Mouse (Mus musculus) yolk sac, embryonic 10.5 days (tissue): Measurements from ENCODE around the gene Slfn3.
"Not testable (repeated sequence)": the region's sequence is repeated elsewhere in the genome, so short reads cannot be mapped to it uniquely, and the experiment has no call there.

Source experiments
- DNase-seq: peaks from one replicate; pipeline ENCODE4 v3.0.0-alpha.2; 2017; ENCODE audit warnings: low spot score

Gene Slfn3

DNA sequence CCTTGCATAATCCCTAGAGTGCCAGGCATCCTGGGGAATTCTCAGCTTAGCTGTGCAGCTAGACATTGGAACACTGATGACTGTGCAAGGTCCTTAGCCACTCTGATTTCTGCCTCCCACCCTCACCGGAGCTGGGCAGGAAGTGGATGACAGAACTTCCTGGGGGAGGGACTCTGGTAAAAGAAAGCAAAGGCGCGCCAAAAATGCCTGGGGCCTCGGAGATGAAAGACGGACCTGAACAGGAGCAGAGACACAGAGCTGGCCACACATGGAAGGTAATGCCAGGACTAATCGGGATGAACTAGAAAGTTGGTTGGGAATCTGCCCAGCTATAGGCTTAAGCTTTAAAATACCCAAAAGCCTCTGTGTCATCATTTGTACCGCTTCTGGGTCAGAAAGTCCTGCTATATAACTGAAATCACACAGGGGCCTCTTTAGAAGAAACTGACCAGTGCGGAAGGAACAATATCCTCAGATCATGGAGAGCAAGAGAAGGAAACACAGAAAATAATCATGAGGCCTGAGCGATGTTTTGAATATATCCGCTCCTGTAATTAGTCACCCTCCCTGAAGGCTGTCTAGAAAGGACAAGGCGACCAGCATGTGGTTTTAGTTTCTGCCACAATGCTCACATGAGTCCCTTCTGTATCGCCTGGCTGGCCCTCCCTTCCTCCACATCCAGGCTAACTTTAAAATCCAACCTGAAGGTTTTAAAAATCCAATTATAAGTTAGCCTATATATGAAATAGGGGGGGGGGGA lies at the start of gene Slfn3:
Gene Slfn3 (plus strand): TSS at position 197 of the 760 bp plus-strand sequence.
- DNase-seq = no peak

DNA sequence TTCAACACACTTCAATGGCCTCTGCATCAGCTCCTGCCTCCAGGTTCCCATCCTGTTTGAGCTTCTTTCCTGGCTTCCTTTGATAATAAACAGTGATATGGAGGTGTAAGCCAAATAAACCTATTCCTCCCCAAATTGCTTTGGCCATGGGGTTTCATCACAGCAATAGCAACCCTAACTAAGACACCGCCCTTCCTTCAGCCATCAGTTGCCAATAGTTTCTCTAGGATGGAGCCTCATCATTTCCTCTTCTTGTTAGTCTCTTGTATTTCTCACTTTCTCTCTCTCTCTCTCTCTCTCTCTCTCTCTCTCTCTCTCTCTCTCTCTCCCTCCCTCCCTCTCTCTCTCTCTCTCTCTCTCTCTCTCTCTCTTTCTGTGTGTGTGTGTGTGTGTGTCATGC lies 42.2 kb upstream of the Slfn3 start:
- DNase-seq = not testable (repeated sequence)

DNA sequence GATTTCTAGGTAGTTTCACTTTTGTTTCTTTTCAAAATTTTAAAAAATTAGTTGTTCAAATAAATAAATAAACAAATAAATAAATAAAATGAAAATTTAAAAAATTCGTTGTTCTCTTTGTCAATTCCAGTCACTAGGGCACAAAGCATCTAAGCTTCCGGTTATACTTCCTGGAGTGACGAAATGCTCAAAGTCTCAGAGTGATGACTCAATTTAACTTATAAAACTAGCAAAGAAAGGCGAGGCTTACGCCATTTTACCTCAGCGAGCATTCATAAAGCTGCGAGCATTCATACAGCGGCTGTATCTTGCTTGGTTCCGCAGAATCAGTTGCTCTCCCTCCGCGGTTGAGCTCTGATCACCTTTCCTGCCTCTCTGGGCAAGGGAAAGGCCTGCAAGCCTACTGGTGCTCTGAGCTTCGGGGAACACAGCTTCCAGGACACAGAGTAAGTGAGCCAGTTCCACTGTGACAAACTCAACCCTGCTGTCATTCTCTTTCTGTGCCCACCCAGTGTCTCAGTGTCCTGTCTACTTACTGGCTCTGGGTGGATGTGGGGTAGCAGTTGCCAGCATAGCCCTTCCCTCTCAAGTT lies 16.1 kb upstream of the Slfn3 start, which contains the start of gene Slfn4:
Gene Slfn4 (plus strand): TSS at position 239 of the 592 bp plus-strand sequence.
- no peak for DNase-seq

DNA sequence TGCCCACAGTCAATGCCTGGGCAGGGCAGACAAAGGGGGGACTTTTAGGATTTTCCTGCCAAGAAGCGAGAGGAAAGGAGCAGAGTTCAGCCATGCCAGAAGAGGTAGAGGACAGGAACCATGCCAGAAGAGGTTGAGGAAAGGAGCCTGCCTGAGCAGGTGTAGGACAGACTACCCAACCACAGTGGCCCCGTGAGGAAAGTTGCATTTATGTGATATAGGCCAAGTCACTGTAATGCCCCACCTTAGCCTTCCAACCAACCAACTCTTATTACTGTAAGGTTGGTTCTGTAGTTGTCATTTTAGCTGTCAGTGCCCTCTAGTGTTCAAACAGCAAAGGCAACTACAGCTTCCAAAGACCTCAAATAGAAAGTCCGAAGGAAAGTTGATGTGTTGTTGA lies 871 bp downstream of the Slfn3 start:
- DNase-seq = no peak

DNA sequence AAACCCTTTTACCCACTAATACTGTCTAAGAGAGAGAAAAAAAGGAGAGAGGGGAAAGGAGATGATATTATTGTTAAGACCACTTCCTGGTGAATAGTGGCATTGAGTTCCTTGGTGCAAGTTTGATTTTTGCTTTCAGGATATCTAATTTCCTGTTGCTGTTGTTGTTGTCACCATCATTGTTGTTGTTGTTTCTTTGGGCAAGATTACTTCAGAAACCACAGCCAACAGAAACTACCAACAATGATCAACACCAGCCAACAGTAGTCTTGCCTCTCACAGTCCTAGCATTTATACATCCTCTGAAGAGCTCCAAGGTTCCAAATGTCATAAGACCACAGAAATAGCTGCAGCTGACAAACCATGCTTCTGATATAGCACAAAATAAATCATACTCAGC lies 13.9 kb downstream of the Slfn3 start:
- DNase-seq = no peak

DNA sequence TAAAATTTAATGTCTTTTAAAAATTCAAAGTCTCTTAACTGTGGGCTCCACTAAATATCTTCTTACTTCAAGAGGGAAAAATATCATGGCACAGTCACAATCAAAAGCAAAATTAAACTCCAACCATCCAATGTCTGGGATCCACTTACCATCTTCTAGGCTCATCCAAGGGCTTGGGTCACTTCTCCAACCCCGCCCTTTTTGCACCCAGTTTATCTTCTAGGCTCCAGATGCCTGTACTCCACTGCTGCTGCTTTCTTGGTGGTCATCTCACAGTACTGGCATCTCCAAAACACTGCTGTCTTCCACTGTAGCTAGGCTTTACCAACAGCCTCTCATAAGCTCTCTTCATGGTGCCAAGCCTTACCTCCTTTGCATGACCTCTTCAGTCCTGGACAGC lies 25.0 kb downstream of the Slfn3 start:
- no peak for DNase-seq

DNA sequence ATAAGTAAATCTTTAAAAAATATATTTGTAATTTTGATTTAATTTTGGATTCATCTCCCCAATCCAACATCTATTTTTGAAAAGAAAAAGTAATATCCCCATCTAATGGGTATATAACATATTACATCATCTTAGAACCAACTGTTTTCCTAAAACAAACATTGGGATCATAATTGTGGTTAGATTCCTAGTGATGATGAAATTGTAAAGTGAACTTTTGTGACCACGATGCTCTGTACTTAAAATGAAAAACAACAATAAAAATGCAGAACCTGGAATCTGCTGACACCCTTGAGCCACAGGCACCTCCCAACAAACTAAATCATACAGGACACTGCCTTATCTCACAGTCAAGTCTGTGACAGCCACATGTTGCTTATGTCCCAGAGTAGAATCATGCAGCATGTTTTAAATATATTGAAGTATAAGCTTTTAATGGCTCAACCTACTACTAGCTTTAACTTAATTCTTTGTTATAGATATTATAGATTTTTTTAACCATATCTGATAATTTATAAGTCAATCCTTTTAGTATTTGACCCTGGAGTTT lies 30.3 kb downstream of the Slfn3 start:
- no peak for DNase-seq

DNA sequence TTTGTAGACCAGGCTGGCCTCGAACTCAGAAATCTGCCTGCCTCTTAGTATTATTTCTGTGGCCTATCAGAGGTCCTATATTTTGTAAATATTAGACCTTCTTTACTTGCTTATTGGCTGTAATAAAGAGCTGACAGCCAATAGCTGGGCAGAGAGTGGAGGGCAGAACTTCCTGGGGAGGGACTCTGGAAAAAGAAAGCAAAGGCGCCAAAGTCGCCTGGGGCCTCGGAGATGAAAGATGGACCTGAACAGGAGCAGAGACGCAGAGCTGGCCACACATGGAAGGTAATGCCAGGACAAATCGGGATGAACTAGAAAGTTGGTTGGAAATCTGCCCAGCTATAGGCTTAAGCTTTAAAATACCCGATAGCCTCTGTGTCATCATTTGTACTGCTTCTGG lies 32.2 kb downstream of the Slfn3 start:
- DNase-seq = peak; percentile 18

DNA sequence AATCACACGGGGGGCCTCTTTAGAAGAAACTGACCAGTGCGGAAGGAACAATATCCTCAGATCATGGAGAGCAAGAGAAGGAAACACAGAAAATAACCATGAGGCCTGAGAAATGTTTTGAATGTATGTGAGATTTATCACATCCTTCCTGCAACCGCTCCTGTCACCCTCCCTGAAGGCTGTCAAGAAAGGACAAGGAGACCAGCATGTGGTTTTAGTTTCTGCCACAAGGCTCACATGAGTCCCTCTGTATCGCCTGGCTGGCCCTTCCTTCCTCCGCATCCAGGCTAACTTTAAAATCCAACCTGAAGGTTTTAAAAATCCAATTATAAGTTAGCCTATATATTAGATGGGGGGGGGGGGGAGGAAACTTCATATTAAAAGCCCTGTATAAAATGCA lies 32.7 kb downstream of the Slfn3 start:
- peak; percentile 15 for DNase-seq

DNA sequence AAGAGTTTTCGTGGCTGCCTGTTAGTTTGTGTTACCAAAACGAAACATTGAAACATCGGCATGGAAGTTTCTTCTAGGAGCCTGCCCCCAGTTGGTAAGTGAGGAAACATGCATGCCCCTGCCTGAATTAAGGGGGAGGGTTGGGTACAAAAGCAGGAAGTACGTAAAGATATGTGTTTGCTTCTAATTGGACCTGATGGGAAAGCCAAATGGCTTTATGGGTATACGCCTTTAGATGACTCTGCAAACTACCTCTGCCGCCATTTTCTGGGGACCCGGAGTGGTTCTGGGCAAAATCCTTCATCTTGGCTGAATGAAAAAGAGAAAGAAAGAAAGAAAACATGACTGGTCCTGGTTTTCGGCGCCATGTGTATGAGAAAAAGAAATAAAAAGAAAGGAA lies 33.1 kb downstream of the Slfn3 start:
- peak; percentile 33 for DNase-seq

DNA sequence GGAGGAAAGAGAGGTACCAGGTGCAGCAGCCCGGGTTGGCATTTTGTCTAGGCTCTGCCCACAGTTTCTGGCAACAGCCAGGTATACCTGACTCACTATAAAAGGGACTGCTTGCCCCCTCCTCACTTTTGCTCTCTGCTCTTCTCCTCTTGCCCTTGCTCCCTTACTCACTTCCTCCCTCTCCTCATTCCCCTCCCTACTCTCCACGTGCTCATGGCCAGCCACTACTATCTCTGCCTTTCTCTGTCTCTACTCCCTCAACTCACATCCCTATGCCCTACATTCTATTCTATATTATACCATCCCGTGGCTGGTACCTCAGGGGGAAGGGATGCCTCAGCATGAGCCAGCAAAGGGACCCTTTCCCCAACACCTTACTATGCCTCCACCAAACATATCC lies 33.6 kb downstream of the Slfn3 start:
- no peak for DNase-seq

DNA sequence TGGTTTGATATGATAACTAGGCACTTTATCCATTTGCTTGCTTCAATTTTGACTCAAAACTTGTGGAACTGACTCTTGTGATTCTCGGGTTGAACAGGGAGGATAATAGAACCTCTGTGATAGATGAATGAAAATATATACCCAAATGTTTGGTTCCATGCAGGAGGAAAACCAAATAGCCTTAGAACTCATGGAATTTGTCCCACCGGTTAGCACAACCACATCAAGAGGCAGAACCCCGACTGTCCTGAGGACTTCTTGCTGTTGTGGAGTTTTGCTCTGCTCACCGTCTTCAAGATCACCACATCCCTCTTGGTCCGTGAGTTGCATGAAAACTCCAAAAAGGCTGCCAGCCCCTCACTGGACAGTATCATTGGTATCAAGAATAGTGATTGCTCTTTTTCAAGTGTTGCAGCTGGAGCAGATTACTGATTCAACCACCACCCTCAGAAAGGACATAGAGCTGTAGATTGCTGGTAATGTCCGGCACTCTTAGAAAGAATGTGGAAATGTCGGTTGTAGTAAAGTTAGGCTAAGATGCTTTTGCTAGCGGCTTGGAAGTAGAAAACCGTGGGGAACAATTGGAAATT lies 34.3 kb downstream of the Slfn3 start:
- DNase-seq = no peak

DNA sequence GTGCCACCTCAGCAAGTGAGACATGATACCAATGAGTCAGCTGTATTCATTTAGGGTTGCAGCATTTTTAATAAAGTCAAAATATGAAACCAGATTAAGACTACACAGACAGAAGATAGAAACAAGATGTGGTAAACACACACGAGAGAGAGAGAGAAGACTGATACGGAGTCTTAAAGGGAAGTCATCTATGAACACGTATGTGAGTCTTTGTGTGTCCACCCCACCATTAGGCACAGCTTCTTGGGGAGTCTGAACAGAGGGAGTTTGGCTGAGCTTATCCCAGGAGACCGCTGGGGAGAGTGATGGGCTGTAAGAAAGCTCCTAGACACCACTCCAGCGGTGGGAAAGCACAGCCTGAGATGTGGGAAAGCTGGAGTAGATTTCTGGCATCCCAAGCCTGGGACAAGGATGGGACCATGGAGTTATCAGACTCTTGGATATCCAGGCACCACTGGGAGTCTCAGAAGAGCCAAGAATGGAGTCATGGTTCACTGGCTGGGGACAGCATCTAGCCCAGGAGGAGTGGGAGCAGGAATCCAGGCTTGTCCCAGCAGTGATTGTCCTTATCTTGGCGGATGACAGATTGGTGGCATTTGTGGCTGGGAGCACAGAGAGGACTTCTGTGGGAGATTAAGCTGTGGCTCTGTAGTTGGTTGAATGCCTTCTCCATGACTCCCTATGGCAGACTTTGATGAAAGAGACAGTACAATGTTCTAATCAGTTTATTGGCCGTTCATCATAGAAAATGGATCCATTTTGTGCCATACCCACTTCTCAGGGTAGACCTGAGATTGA lies 37.0 kb downstream of the Slfn3 start:
- DNase-seq = no peak

DNA sequence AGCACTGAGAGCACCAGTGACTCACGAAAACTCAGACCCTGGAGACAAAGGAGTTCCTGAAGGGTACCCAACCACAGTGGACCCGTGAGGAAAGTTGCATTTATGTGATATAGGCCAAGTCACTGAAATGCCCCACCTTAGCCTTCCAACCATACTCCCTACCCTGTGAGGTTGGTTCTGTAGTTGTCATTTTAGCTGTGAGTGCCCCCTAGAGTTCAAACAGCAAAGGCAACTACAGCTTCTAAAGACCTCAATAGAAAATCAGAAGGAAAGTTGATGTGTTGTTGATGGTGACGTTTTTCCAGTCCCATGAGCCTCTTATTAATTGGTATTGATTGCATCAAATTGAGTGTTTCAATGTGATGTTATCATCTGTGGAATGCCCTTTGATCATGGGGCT lies 39.8 kb downstream of the Slfn3 start:
- no peak for DNase-seq

DNA sequence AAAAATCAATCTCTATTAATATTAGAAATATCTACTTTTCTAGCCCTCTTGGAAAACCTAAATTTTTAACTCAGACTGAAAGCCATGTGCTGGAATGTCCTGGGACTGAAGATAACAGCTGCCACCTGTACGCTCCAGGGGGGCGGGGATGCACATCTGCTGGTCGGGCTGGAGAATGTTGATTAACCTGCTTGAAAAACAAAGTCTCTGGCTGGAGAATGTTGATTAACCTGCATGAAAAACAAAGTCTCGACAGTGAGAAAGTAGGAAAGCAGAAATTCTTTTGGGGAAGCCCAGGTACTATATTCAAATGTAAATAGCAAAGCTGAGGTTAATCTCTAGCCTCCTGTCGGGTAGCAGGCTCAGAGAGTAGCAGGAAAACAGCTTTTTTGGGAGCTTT lies 42.5 kb downstream of the Slfn3 start:
- DNase-seq = peak; percentile 30

DNA sequence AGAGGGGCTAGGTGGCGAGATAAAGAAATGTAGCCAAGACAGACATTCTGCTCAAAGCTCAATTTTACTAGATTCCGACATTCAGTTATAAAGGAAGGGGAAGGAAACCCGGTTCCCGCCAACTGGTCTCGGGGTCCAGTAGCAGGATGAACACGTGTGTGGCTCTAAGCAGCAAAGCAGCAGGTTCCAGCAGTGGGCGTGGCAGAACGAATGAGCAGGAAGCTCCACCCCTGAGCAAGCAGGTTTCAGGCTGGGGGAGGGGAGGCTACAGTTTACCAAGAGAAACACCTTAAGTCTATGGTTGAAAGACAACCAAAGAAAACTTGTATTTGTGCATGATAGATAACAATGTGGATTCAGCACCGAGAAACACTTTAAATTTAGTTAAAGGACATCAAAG lies 46.3 kb downstream of the Slfn3 start:
- DNase-seq = not testable (repeated sequence)

DNA sequence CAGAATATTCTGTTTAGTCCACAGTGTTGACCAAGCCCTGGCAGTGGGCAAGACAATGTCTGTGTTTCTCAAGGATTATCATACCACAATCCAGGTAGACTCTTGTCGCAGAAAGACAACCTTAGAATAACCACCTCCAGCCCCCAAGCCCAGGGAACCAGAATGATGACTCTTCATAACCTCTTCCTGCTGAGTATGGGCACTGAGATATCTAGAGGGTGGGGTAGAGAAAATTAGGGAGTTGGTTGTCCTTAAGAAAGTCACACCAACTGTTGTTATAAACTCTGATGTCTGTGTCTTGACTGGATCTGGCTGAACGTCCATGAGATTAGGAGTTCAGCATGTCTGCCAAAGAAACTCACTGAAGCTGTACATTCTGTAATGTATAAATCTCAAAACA lies 47.3 kb downstream of the Slfn3 start:
- no peak for DNase-seq

DNA sequence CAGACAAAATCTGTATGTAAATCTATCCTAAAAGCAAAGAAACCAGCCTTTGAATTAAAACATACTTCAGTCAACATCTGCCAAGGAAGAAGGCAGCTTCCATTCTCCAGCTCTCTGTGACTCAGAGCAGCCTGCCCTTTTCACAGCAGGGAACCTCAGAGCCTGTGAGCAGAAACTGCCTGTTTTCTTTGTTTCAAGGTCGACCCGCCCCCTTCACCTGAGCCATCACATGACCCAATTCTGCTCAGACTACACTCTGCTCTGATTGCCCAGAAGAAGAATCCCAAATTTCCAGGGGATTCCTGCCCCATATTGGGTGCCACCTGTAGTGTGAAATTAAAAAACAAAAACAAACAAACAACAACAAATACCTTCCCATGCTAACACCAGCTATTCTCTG lies 48.7 kb downstream of the Slfn3 start:
- no peak for DNase-seq

DNA sequence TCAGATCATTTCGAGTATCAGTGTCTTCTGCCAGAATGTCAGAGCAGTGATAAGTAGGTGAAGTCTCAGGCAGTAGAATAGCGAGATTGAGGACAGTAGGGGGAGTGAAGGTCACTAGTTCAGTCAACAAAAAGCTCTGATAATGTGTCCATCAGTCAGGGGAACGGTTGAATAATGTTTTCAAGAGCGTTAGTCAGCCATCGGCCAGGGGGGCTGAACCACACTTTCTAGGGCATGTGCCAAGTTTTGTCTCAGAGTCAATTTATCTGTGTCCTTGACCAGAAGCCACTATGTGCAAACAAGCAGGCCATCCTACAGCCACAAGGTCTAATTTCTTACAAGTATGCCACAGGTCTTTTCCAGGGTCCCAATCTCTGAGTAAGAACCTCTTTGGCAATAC lies 66.1 kb downstream of the Slfn3 start:
- not testable (repeated sequence) for DNase-seq

DNA sequence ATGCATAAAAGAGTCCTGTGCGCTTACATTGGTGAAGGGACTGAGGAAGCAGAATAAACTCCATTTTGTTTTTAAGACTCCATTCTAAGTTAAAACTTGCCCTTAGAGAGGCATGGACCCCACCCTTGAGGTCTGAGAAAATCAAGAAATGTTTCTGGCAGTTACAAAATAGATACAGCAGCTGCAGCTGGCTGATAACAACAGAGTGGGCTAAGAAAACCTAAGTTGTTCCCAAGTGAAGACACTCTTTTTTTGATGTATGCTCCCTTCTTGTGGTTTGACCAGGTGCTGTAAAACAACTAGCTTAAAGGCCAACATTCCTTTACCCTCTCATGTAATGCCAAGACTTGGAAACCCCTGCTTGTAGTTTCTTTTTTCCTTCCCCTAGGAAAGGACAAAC lies 71.5 kb downstream of the Slfn3 start:
- DNase-seq = no peak

DNA sequence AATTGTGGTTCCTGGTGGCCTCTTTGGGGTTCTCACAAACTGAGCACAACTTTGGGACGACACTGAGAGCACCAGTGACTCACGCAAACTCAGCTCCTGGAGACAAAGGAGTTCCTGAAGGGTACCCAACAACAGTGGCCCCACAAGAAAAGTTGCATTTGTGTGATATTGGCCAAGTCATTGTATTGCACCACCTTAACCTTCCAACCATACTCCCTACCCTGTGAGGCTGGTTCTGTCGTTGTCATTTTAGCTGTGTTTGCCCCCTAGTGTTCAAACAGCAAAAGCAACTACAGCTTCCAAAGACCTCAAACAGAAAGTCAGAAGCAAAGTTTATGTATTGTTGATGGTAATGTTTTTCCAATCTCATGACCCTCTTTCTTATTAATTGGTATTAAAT lies 72.0 kb downstream of the Slfn3 start:
- DNase-seq = peak; percentile 27
